In the genomic region with DNA sequence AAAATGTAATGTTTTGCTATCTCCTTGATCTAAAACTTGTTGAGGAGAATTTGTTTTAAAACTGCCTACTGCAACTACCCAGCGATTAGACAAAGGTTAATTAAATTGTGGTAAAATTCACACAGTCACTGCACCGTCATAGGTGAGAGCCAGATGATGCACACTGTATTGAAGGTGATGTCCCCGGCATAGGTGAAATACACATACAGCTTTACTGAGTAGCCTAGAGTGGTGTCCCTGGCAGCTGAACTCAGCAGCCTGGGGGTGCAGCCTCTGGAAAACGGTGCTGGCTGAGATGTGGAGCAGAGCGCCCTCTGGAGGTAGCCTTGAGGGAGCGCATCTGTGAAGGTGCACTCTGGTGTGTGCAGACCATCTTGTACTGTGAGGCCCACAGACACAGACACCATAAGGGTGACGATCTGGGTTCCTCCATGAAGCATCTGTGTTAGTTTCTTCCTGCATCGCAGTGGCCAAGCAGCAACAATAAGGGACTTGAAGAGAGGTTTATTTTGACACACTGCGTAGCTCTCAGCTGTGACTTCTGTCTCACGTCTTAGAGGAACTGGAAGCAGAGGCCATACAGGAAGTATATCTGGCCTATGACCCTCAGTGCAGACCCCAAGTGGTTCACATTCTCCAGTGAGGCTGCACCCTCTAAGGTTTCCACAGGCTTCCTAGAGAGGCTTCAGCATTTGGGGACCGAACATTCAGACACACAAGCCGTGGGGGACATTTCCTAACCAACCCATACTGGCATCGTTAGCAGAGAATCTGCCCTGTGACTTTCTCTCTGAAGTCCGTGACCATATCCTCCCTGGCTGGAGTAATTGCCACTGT, we compare ENCODE assay signal across 9 mouse cellular contexts.
DNase-seq lines count a peak whose midpoint lies in the region; ATAC-seq and TF ChIP-seq lines count a peak whose summit lies in the region.
"Had no signal": no experiment of that assay in that cellular context is flagged by ENCODE, and none has a peak within 500 bp of the region (broad histone marks: within the 10 kb centered on the region; RNA-seq: fewer than 3 reads in every experiment).

No protein-coding gene starts in this region.

- no peak overlapping the region for H3K27ac ChIP-seq in hindbrain, embryonic 11.5 days (ENCODE audit: low read depth, low read length)
- no peak overlapping the region for H3K27ac ChIP-seq in hindbrain, embryonic 12.5 days
- H3K27ac ChIP-seq in cortical plate, adult 2 months (ENCODE audit: insufficient read depth, low read length), result no peak overlapping the region
- H3K27ac ChIP-seq: stomach, embryonic 15.5 days had no signal

- TF ChIP-seq CTCF in E14TG2a.4 (conservative IDR thresholded peaks at IDR 0.05; ENCODE audit: low read length), result peak; percentile 90
- TF ChIP-seq CTCF in cortical plate, adult 2 months (IDR thresholded peaks at IDR 0.05; ENCODE audit: extremely low read depth, insufficient read depth, low read length), result peak; percentile 67
- peak; percentile 86 for TF ChIP-seq CTCF in lung, adult 2 months (IDR thresholded peaks at IDR 0.05; ENCODE audit: insufficient read depth, low read length)

- no peaks in the 10 kb centered on the region for H3K4me1 ChIP-seq in hindbrain, embryonic 11.5 days (replicated peaks; ENCODE audit: control insufficient read depth, insufficient read depth, low read length)
- no peaks in the 10 kb centered on the region for H3K4me1 ChIP-seq in hindbrain, embryonic 12.5 days
- H3K4me1 ChIP-seq in E14TG2a.4 (replicated peaks; ENCODE audit: low read depth, low read length), result no peaks in the 10 kb centered on the region
- no peaks in the 10 kb centered on the region for H3K4me1 ChIP-seq in cortical plate, adult 2 months (ENCODE audit: control insufficient read depth, insufficient read depth, low read length)
- no peaks in the 10 kb centered on the region for H3K4me1 ChIP-seq in lung, adult 2 months (ENCODE audit: control insufficient read depth, insufficient read depth, low read length)

- WGBS in hindbrain, embryonic 11.5 days, result 67% methylated on average over 14 of the region's 14 CpGs
- 70% methylated on average over 14 of the region's 14 CpGs for WGBS in hindbrain, embryonic 12.5 days
- 68% methylated on average over 14 of the region's 14 CpGs for WGBS in lung, adult 2 months

- peak; percentile 49; the same call in 1 of the 2 replicates for ATAC-seq in hindbrain, embryonic 11.5 days (ENCODE audit: low FRiP score)
- ATAC-seq in hindbrain, embryonic 12.5 days (ENCODE audit: low FRiP score), result no peak

- peak; percentile 59 for DNase-seq in hindbrain, embryonic 11.5 days (ENCODE audit: low spot score)
- peak; percentile 18 for DNase-seq in kidney, adult 11 months
- DNase-seq in lung, adult 2 months, result peak; percentile 44
- peak; percentile 74 for DNase-seq in splenic B cell, adult 2 months (ENCODE audit: low read depth, low spot score)
- no peak for DNase-seq in cerebellum, adult 9-10 months

- H3K9ac ChIP-seq in hindbrain, embryonic 11.5 days (ENCODE audit: low read depth, low read length), result no peak overlapping the region
- H3K9ac ChIP-seq in hindbrain, embryonic 12.5 days, result no peak overlapping the region
- H3K9ac ChIP-seq: stomach, embryonic 15.5 days had no signal

- H3K27me3 ChIP-seq in hindbrain, embryonic 11.5 days (ENCODE audit: control insufficient read depth, insufficient read depth, low read length), result no peaks in the 10 kb centered on the region
- peaks cover 2% of the 10 kb centered on the region for H3K27me3 ChIP-seq in hindbrain, embryonic 12.5 days
- H3K27me3 ChIP-seq in E14TG2a.4 (ENCODE audit: insufficient read depth, low read length), result peaks cover 15% of the 10 kb centered on the region; the same call in 1 of the 2 replicates
- no peaks in the 10 kb centered on the region for H3K27me3 ChIP-seq in splenic B cell, adult 2 months (ENCODE audit: control insufficient read depth, insufficient read depth, low read length, poor library complexity, severe bottlenecking)
- H3K27me3 ChIP-seq: stomach, embryonic 15.5 days had no signal

- no peaks in the 10 kb centered on the region for H3K9me3 ChIP-seq in hindbrain, embryonic 11.5 days (ENCODE audit: control insufficient read depth, low read length)
- 0 out of 2 replicates have a peak, but pooled peaks cover 4% of the 10 kb centered on the region for H3K9me3 ChIP-seq in hindbrain, embryonic 12.5 days (replicated peaks)
- peaks cover 4% of the 10 kb centered on the region; the same call in 1 of the 2 replicates for H3K9me3 ChIP-seq in E14TG2a.4 (ENCODE audit: low read length)
- H3K9me3 ChIP-seq: stomach, embryonic 15.5 days had no signal

- H3K4me3 ChIP-seq in hindbrain, embryonic 11.5 days (ENCODE audit: low read depth, low read length), result no peak overlapping the region
- no peak overlapping the region for H3K4me3 ChIP-seq in hindbrain, embryonic 12.5 days
- no peak overlapping the region for H3K4me3 ChIP-seq in E14TG2a.4 (replicated peaks; ENCODE audit: low read length)
- H3K4me3 ChIP-seq in cortical plate, adult 2 months (ENCODE audit: insufficient read depth, low read length), result no peak overlapping the region
- no peak overlapping the region for H3K4me3 ChIP-seq in lung, adult 2 months (replicated peaks; ENCODE audit: extremely low read depth, low read depth, low read length)
- H3K4me3 ChIP-seq: stomach, embryonic 15.5 days had no signal

- H3K36me3 ChIP-seq in hindbrain, embryonic 11.5 days (ENCODE audit: control insufficient read depth, insufficient read depth, low read length), result no peaks in the 10 kb centered on the region
- H3K36me3 ChIP-seq in hindbrain, embryonic 12.5 days, result no peaks in the 10 kb centered on the region
- no peaks in the 10 kb centered on the region for H3K36me3 ChIP-seq in E14TG2a.4 (ENCODE audit: insufficient read depth, low read length)
- H3K36me3 ChIP-seq in splenic B cell, adult 2 months (ENCODE audit: control insufficient read depth, insufficient read depth, low read length, poor library complexity, severe bottlenecking), result no peaks in the 10 kb centered on the region
- H3K36me3 ChIP-seq: stomach, embryonic 15.5 days had no signal

- H3K4me2 ChIP-seq in hindbrain, embryonic 11.5 days (replicated peaks; ENCODE audit: low read depth, low read length), result no peak overlapping the region
- no peak overlapping the region for H3K4me2 ChIP-seq in hindbrain, embryonic 12.5 days (replicated peaks)
- H3K4me2 ChIP-seq: stomach, embryonic 15.5 days had no signal

- no peak for TF ChIP-seq POLR2A in cortical plate, adult 2 months (IDR thresholded peaks at IDR 0.05; ENCODE audit: extremely low read depth, insufficient read depth, low read length)
- TF ChIP-seq POLR2A in lung, adult 2 months (IDR thresholded peaks at IDR 0.05; ENCODE audit: borderline replicate concordance, extremely low read depth, low read depth, low read length), result no peak
